Mouse (Mus musculus): Measurements from ENCODE around the gene Glt6d1. TPM values are rescaled to one million over a fixed set of nuclear protein-coding genes. Genes with fewer than 3 reads are reported as not detected.

Glt6d1 gene
- total and polyA plus RNA-seq, 3 experiments = not detected

GRCm38 (mm10) chr2:25767764-25768163, 47.9 kb downstream of the Glt6d1 start:
- no peak overlapping the region for H3K4me2 ChIP-seq (ENCODE audit: insufficient read depth, low read depth, poor library complexity, severe bottlenecking)
- no peaks in the 10 kb centered on the region for H3K79me2 ChIP-seq (replicated peaks; ENCODE audit: control insufficient read depth, extremely low read depth, insufficient read depth, poor library complexity, severe bottlenecking)
- in situ Hi-C loops (cut with MboI; ENCODE audit: low pct_ligation_motif_present, low pct_unique_long_range_greater_than_20kb, low sequenced_read_pairs) = loop anchor here (5.0 kb wide), 1 partner anchor 50 kb away; the partner anchor contains the start of gene Glt6d1
- no peak overlapping the region for H3K27ac ChIP-seq (ENCODE audit: insufficient read depth, low read depth)
- no peak overlapping the region for H3K4me3 ChIP-seq (replicated peaks in 1 of 3; ENCODE audit: low read depth in 2 of 3, low read length in 2 of 3, poor library complexity in 1 of 3)
- H3K9me3 ChIP-seq (replicated peaks; ENCODE audit: low read length) = no peaks in the 10 kb centered on the region
- H3K36me3 ChIP-seq (replicated peaks in 1 of 2; ENCODE audit: control insufficient read depth in 1 of 2, insufficient read depth in 1 of 2, low read length in 1 of 2) = no peaks in the 10 kb centered on the region
- no peaks in the 10 kb centered on the region for H3K4me1 ChIP-seq (ENCODE audit: control insufficient read depth in 1 of 2, insufficient read depth in 2 of 2)
- peaks cover 90% of the 10 kb centered on the region for H3K27me3 ChIP-seq (replicated peaks)
- DNase-seq (ENCODE audit: extremely low read depth) = no peak
- dilution Hi-C loops (cut with MboI; ENCODE audit: extremely low pct_ligation_motif_present, extremely low pct_unique_long_range_greater_than_20kb, low sequenced_read_pairs) = no loop called here
- H3K9ac ChIP-seq (ENCODE audit: insufficient read depth, low read depth) = no peak overlapping the region
- TF ChIP-seq NELFE (IDR thresholded peaks at IDR 0.05; ENCODE audit: low read depth, low read length) = no peak
- TF ChIP-seq TCF12 (IDR thresholded peaks at IDR 0.05; ENCODE audit: low read depth, low read length) = no peak
- no peak for TF ChIP-seq SIN3A (IDR thresholded peaks at IDR 0.05; ENCODE audit: low read length)
- no peak for TF ChIP-seq IRF4 (IDR thresholded peaks at IDR 0.05; ENCODE audit: low read depth, low read length)
- no peak for TF ChIP-seq MYC (IDR thresholded peaks at IDR 0.05; ENCODE audit: low read depth, low read length)
- no peak for TF ChIP-seq CHD2 (IDR thresholded peaks at IDR 0.05; ENCODE audit: low read length)
- no peak for TF ChIP-seq ZNF384 (IDR thresholded peaks at IDR 0.05; ENCODE audit: low read depth, low read length)
- no peak for TF ChIP-seq ZKSCAN1 (IDR thresholded peaks at IDR 0.05; ENCODE audit: borderline replicate concordance, low read depth, low read length)
- no peak for TF ChIP-seq MEF2A (IDR thresholded peaks at IDR 0.05; ENCODE audit: borderline replicate concordance, low read depth, low read length)
- no peak for TF ChIP-seq E2F4 (IDR thresholded peaks at IDR 0.05; ENCODE audit: insufficient replicate concordance, low read depth, low read length)
- TF ChIP-seq BHLHE40 (IDR thresholded peaks at IDR 0.05; ENCODE audit: low read depth, low read length) = no peak
- TF ChIP-seq GABPA (IDR thresholded peaks at IDR 0.05; ENCODE audit: insufficient replicate concordance, low read depth, low read length) = no peak
- no peak for TF ChIP-seq USF2 (conservative IDR thresholded peaks at IDR 0.05; ENCODE audit: low read depth, low read length)
- TF ChIP-seq USF1 (IDR thresholded peaks at IDR 0.05; ENCODE audit: low read depth, low read length) = no peak
- no peak for TF ChIP-seq MXI1 (IDR thresholded peaks at IDR 0.05; ENCODE audit: low read depth, low read length)

- H3K36me3 ChIP-seq (replicated peaks in 1 of 2; ENCODE audit: control insufficient read depth in 1 of 2, insufficient read depth in 1 of 2, low read length in 1 of 2) = no peaks in the 10 kb centered on the region
- H3K4me3 ChIP-seq (replicated peaks in 1 of 3; ENCODE audit: low read depth in 2 of 3, low read length in 2 of 3, poor library complexity in 1 of 3) = no peak within 1 kb of the TSS
- peaks cover 74% of the 10 kb centered on the region for H3K27me3 ChIP-seq (replicated peaks)
- DNase-seq (ENCODE audit: extremely low read depth) = no peak
- H3K4me2 ChIP-seq (ENCODE audit: insufficient read depth, low read depth, poor library complexity, severe bottlenecking) = no peak within 1 kb of the TSS
- no peaks in the 10 kb centered on the region for H3K9me3 ChIP-seq (replicated peaks; ENCODE audit: low read length)
- TF ChIP-seq CHD2 (IDR thresholded peaks at IDR 0.05; ENCODE audit: low read length) (no peak), CHD1 (IDR thresholded peaks at IDR 0.05; ENCODE audit: low read depth, low read length) (no peak), IRF4 (IDR thresholded peaks at IDR 0.05; ENCODE audit: low read depth, low read length) (no peak), ETS1 (conservative IDR thresholded peaks at IDR 0.05; ENCODE audit: low read depth, low read length) (no peak), ZKSCAN1 (IDR thresholded peaks at IDR 0.05; ENCODE audit: borderline replicate concordance, low read depth, low read length) (no peak), RCOR1 (conservative IDR thresholded peaks at IDR 0.05; ENCODE audit: low read depth, low read length) (no peak), NRF1 (IDR thresholded peaks at IDR 0.05; ENCODE audit: low read depth, low read length) (no peak), GABPA (IDR thresholded peaks at IDR 0.05; ENCODE audit: insufficient replicate concordance, low read depth, low read length) (no peak)
- no peak within 1 kb of the TSS for H3K27ac ChIP-seq (ENCODE audit: insufficient read depth, low read depth)
- dilution Hi-C loops (cut with MboI; ENCODE audit: extremely low pct_ligation_motif_present, extremely low pct_unique_long_range_greater_than_20kb, low sequenced_read_pairs) = no loop called here
- H3K79me2 ChIP-seq (replicated peaks; ENCODE audit: control insufficient read depth, extremely low read depth, insufficient read depth, poor library complexity, severe bottlenecking) = no peaks in the 10 kb centered on the region
- H3K9ac ChIP-seq (ENCODE audit: insufficient read depth, low read depth) = no peak within 1 kb of the TSS
- H3K4me1 ChIP-seq (ENCODE audit: control insufficient read depth in 1 of 2, insufficient read depth in 2 of 2) = no peaks in the 10 kb centered on the region
- in situ Hi-C loops (cut with MboI; ENCODE audit: low pct_ligation_motif_present, low pct_unique_long_range_greater_than_20kb, low sequenced_read_pairs) = loop anchor here (5.0 kb wide), 1 partner anchor 52 kb away; the partner anchor contains the start of gene Glt6d1
Measured at GRCm38 (mm10) chr2:25765269-25765668, 50.4 kb downstream of the Glt6d1 start, which contains the start of gene Lcn3. Gene Lcn3 (plus strand): TSS chr2:25765569.

All from CH12.LX (cell line).